Mouse (Mus musculus) lung, adult 2 months (tissue): ENCODE results near the gene Agr3. TPM values are rescaled to one million over a fixed set of nuclear protein-coding genes. Genes with fewer than 3 reads are reported as not detected.

ENCODE experiments used
- DNase-seq: peaks from one replicate; pipeline ENCODE4 v3.0.0; 2022
- H3K4me1 ChIP-seq: fragments of 200-500 bp; 2 replicates; pipeline ENCODE4 v1.6.1; 2011; ENCODE audit warnings: low read length; ENCODE audit not compliant: control insufficient read depth, insufficient read depth
- H3K4me3 ChIP-seq: fragments of 200-500 bp; replicated peaks from 2 replicates; pipeline ENCODE3; 2011; ENCODE audit warnings: low read depth, mild to moderate bottlenecking, control low read depth, low read length; ENCODE audit errors: extremely low read depth
- CTCF ChIP-seq: fragments of 200-500 bp; IDR thresholded peaks from 2 replicates; pipeline ENCODE4 v1.5.1; 2011; ENCODE audit warnings: mild to moderate bottlenecking, low read length, control low read depth; ENCODE audit not compliant: insufficient read depth
- POLR2A ChIP-seq: fragments of 200-500 bp; IDR thresholded peaks from 2 replicates; pipeline ENCODE4 v1.6.1; 2011; ENCODE audit warnings: low read depth, mild to moderate bottlenecking, control low read depth, low read length, borderline replicate concordance; ENCODE audit errors: extremely low read depth
- WGBS: fragments of 180-500 bp; shearing (Covaris S2); methylation state at CpG from one replicate; pipeline ENCODE4 v1.1.7; 2018; 5-methylcytosine and 5-hydroxymethylcytosine counted together
- polyA plus RNA-seq: library from polyadenylated mRNA; depleted of rRNA; stranded (reverse); fragments of >200 nt; gene quantifications from 2 replicates; pipeline ENCODE4 v1.2.3, GENCODE M21; 2012; rRNA removed

Agr3 gene
- polyA plus RNA-seq, result 1.6 and 2.6 TPM in 2 replicates

- H3K4me1 ChIP-seq, result no peaks in the 10 kb centered on the region
- no peak within 1 kb of the TSS for H3K4me3 ChIP-seq
- DNase-seq, result no peak
- 83% methylated on average over 9 of the region's 9 CpGs for WGBS
- TF ChIP-seq CTCF (no peak), POLR2A (no peak)
Measured at GRCm38 (mm10) chr12:35925402-35925801, at the start of gene Agr3. Agr3 (plus strand) TSS chr12:35925620.

- Histone ChIP-seq H3K4me1 (no peaks in the 10 kb centered on the region), H3K4me3 (peak overlapping the region; percentile 37)
- 43% methylated on average over 9 of the region's 9 CpGs for WGBS
- peak; percentile 25 for DNase-seq
- no peak for TF ChIP-seq POLR2A
- TF ChIP-seq CTCF, result peak; percentile 77
Measured at GRCm38 (mm10) chr12:35884892-35885558, 40.4 kb upstream of the Agr3 start.

GRCm38 (mm10) chr12:35889383-35889782 is 36.0 kb upstream of the Agr3 start:
- no peak for DNase-seq
- Histone ChIP-seq H3K4me3 (no peak overlapping the region), H3K4me1 (no peaks in the 10 kb centered on the region)
- TF ChIP-seq CTCF, result no peak
- TF ChIP-seq POLR2A, result no peak
- 42% methylated on average over 2 of the region's 2 CpGs for WGBS

GRCm38 (mm10) chr12:35890756-35891155 is 34.7 kb upstream of the Agr3 start:
- TF ChIP-seq POLR2A, result no peak
- TF ChIP-seq CTCF, result no peak
- no peak for DNase-seq
- Histone ChIP-seq H3K4me3 (no peak overlapping the region), H3K4me1 (no peaks in the 10 kb centered on the region)
- WGBS, result 86% methylated on average over 2 of the region's 2 CpGs

GRCm38 (mm10) chr12:35894304-35894900 is 31.0 kb upstream of the Agr3 start:
- TF ChIP-seq POLR2A (no peak), CTCF (no peak)
- no peak for DNase-seq
- 42% methylated on average over 6 of the region's 6 CpGs for WGBS
- no peak overlapping the region for H3K4me3 ChIP-seq
- no peaks in the 10 kb centered on the region for H3K4me1 ChIP-seq

- H3K4me3 ChIP-seq, result peak overlapping the region; percentile 56
- H3K4me1 ChIP-seq, result no peaks in the 10 kb centered on the region
- 33% methylated on average over 20 of the region's 20 CpGs for WGBS
- TF ChIP-seq POLR2A (no peak), CTCF (no peak)
- peak; percentile 46 for DNase-seq
Measured at GRCm38 (mm10) chr12:35895875-35896763, 29.3 kb upstream of the Agr3 start.

GRCm38 (mm10) chr12:35896764-35897282 is 28.6 kb upstream of the Agr3 start:
- H3K4me3 ChIP-seq, result peak overlapping the region; percentile 19

GRCm38 (mm10) chr12:35910632-35911031 is 14.8 kb upstream of the Agr3 start:
- 60% methylated on average over 1 of the region's 1 CpGs for WGBS
- no peak for DNase-seq
- TF ChIP-seq CTCF (no peak), POLR2A (no peak)
- H3K4me3 ChIP-seq, result no peak overlapping the region
- no peaks in the 10 kb centered on the region for H3K4me1 ChIP-seq

More at GRCm38 (mm10) chr12:35896764-35897282, 28.6 kb upstream of the Agr3 start:
- 45% methylated on average over 4 of the region's 4 CpGs for WGBS
- no peaks in the 10 kb centered on the region for H3K4me1 ChIP-seq
- DNase-seq, result no peak
- no peak for TF ChIP-seq CTCF
- TF ChIP-seq POLR2A, result no peak

GRCm38 (mm10) chr12:35915813-35916212 is 9.6 kb upstream of the Agr3 start:
- H3K4me3 ChIP-seq, result no peak overlapping the region
- no peak for DNase-seq
- H3K4me1 ChIP-seq, result no peaks in the 10 kb centered on the region
- TF ChIP-seq POLR2A (no peak), CTCF (no peak)
